1 mouse cellular context compared by ENCODE assay signal in genomic region chrX:73972774-73973173, GRCm38 (mm10).
TF ChIP-seq lines count a peak whose summit lies in the region.

No protein-coding gene starts in this region.

TF ChIP-seq in MEL, 35 proteins besides CTCF, POLR2A, EP300 and RAD21:
- TF ChIP-seq MAZ (IDR thresholded peaks at IDR 0.05; ENCODE audit: low read depth, low read length) (no peak), USF2 (IDR thresholded peaks at IDR 0.05; ENCODE audit: borderline replicate concordance in 1 of 2, insufficient read depth in 1 of 2, low read depth in 1 of 2, low read length in 2 of 2) (no peak), ZMIZ1 (IDR thresholded peaks at IDR 0.05; ENCODE audit: low read depth, low read length) (no peak), GATA1 (IDR thresholded peaks at IDR 0.05; ENCODE audit: low read depth, low read length) (peak; percentile 51; the same call in 1 of the 2 replicates), E2F4 (IDR thresholded peaks at IDR 0.05; ENCODE audit: borderline replicate concordance, low read depth, low read length) (no peak), MYC (IDR thresholded peaks at IDR 0.05; ENCODE audit: low read depth, low read length) (no peak), NRF1 (IDR thresholded peaks at IDR 0.05; ENCODE audit: insufficient read depth, low read depth, low read length, poor library complexity, severe bottlenecking) (no peak), ZNF384 (IDR thresholded peaks at IDR 0.05; ENCODE audit: low read depth, low read length) (peak; percentile 73), MYB (IDR thresholded peaks at IDR 0.05; ENCODE audit: low read depth, low read length) (no peak)
